Mouse (Mus musculus): ENCODE measurements around the gene Gli3. TPM values are rescaled to one million over a fixed set of nuclear protein-coding genes. Genes with fewer than 3 reads are reported as not detected.
A peak's percentile ranks its signal among the peaks of the same experiment; 100 is the strongest.

The Gli3 gene
- polyA plus RNA-seq, 1 experiment from 2014 or later = 13.5 TPM

- no peak overlapping the region for H3K9ac ChIP-seq (replicated peaks)
- ATAC-seq (replicated peaks) = no peak
Measured at GRCm38 (mm10) chr13:15675480-15675879, 212.4 kb downstream of the Gli3 start.

GRCm38 (mm10) chr13:15677106-15677760, 214.2 kb downstream of the Gli3 start:
- 0 out of 2 replicates have a peak overlapping the region, but pooled peaks have one; percentile 15 for H3K27ac ChIP-seq (replicated peaks)
- H3K27me3 ChIP-seq = no peaks in the 10 kb centered on the region
- no peak overlapping the region for H3K4me2 ChIP-seq (replicated peaks)
- H3K4me1 ChIP-seq = peaks cover 9% of the 10 kb centered on the region; the same call in 1 of the 2 replicates
- H3K9me3 ChIP-seq = no peaks in the 10 kb centered on the region
- H3K36me3 ChIP-seq = no peaks in the 10 kb centered on the region
- 69% methylated on average over 4 of the region's 4 CpGs for WGBS
- peak; percentile 90 for ATAC-seq (replicated peaks)
- no peak overlapping the region for H3K9ac ChIP-seq (replicated peaks)
- H3K4me3 ChIP-seq = no peak overlapping the region

More at GRCm38 (mm10) chr13:15675480-15675879, 212.4 kb downstream of the Gli3 start:
- H3K4me2 ChIP-seq (replicated peaks) = no peak overlapping the region
- H3K4me1 ChIP-seq = peaks cover 9% of the 10 kb centered on the region; the same call in 1 of the 2 replicates
- no peak overlapping the region for H3K4me3 ChIP-seq
- no peaks in the 10 kb centered on the region for H3K9me3 ChIP-seq
- H3K27me3 ChIP-seq = no peaks in the 10 kb centered on the region
- no peak overlapping the region for H3K27ac ChIP-seq (replicated peaks)
- no peaks in the 10 kb centered on the region for H3K36me3 ChIP-seq

- no peak for ATAC-seq (replicated peaks)
- WGBS = 92% methylated on average over 1 of the region's 1 CpGs
- Histone ChIP-seq H3K4me1 (peaks cover 8% of the 10 kb centered on the region; the same call in 1 of the 2 replicates), H3K27me3 (no peaks in the 10 kb centered on the region), H3K4me3 (no peak overlapping the region), H3K27ac (replicated peaks) (no peak overlapping the region), H3K4me2 (replicated peaks) (no peak overlapping the region), H3K9me3 (no peaks in the 10 kb centered on the region), H3K36me3 (no peaks in the 10 kb centered on the region), H3K9ac (replicated peaks) (no peak overlapping the region)
Measured at GRCm38 (mm10) chr13:15681530-15681929, 218.5 kb downstream of the Gli3 start.

GRCm38 (mm10) chr13:15683006-15683405, 220.0 kb downstream of the Gli3 start:
- no peaks in the 10 kb centered on the region for H3K27me3 ChIP-seq
- no peaks in the 10 kb centered on the region for H3K9me3 ChIP-seq
- 68% methylated on average over 1 of the region's 1 CpGs for WGBS
- no peak for ATAC-seq (replicated peaks)
- no peak overlapping the region for H3K4me3 ChIP-seq
- no peak overlapping the region for H3K27ac ChIP-seq (replicated peaks)
- H3K36me3 ChIP-seq = no peaks in the 10 kb centered on the region
- no peak overlapping the region for H3K9ac ChIP-seq (replicated peaks)
- no peaks in the 10 kb centered on the region for H3K4me1 ChIP-seq
- no peak overlapping the region for H3K4me2 ChIP-seq (replicated peaks)

GRCm38 (mm10) chr13:15688074-15688825, 225.2 kb downstream of the Gli3 start:
- Histone ChIP-seq H3K9me3 (no peaks in the 10 kb centered on the region), H3K27me3 (no peaks in the 10 kb centered on the region), H3K36me3 (no peaks in the 10 kb centered on the region), H3K4me2 (replicated peaks) (no peak overlapping the region), H3K4me3 (no peak overlapping the region), H3K27ac (replicated peaks) (no peak overlapping the region), H3K9ac (replicated peaks) (no peak overlapping the region), H3K4me1 (0 out of 2 replicates have a peak, but pooled peaks cover 6% of the 10 kb centered on the region)
- 66% methylated on average over 6 of the region's 6 CpGs for WGBS
- ATAC-seq (replicated peaks) = no peak

- no peak for ATAC-seq (replicated peaks)
- Histone ChIP-seq H3K36me3 (no peaks in the 10 kb centered on the region), H3K27me3 (no peaks in the 10 kb centered on the region), H3K4me2 (replicated peaks) (no peak overlapping the region), H3K4me1 (0 out of 2 replicates have a peak, but pooled peaks cover 6% of the 10 kb centered on the region), H3K9ac (replicated peaks) (no peak overlapping the region), H3K27ac (replicated peaks) (no peak overlapping the region), H3K4me3 (no peak overlapping the region), H3K9me3 (no peaks in the 10 kb centered on the region)
- 82% methylated on average over 5 of the region's 5 CpGs for WGBS
Measured at GRCm38 (mm10) chr13:15688826-15689501, 225.9 kb downstream of the Gli3 start.

- no peaks in the 10 kb centered on the region for H3K36me3 ChIP-seq
- no peaks in the 10 kb centered on the region for H3K27me3 ChIP-seq
- H3K27ac ChIP-seq (replicated peaks) = no peak overlapping the region
- no peak overlapping the region for H3K4me2 ChIP-seq (replicated peaks)
- no peak overlapping the region for H3K4me3 ChIP-seq
- no peak overlapping the region for H3K9ac ChIP-seq (replicated peaks)
- no peak for ATAC-seq (replicated peaks)
- WGBS = 29% methylated on average over 5 of the region's 5 CpGs
- H3K4me1 ChIP-seq = 0 out of 2 replicates have a peak, but pooled peaks cover 6% of the 10 kb centered on the region
- no peaks in the 10 kb centered on the region for H3K9me3 ChIP-seq
Measured at GRCm38 (mm10) chr13:15691751-15692464, 228.9 kb downstream of the Gli3 start.

- H3K9ac ChIP-seq (replicated peaks) = no peak overlapping the region
Measured at GRCm38 (mm10) chr13:15692465-15692809, 229.4 kb downstream of the Gli3 start.

GRCm38 (mm10) chr13:15698284-15698683, 235.2 kb downstream of the Gli3 start:
- 88% methylated on average over 4 of the region's 4 CpGs for WGBS
- no peak overlapping the region for H3K9ac ChIP-seq (replicated peaks)
- H3K9me3 ChIP-seq = no peaks in the 10 kb centered on the region
- H3K4me3 ChIP-seq = no peak overlapping the region
- no peak for ATAC-seq (replicated peaks)
- H3K4me2 ChIP-seq (replicated peaks) = no peak overlapping the region
- H3K27ac ChIP-seq (replicated peaks) = no peak overlapping the region
- no peaks in the 10 kb centered on the region for H3K4me1 ChIP-seq
- H3K27me3 ChIP-seq = no peaks in the 10 kb centered on the region
- H3K36me3 ChIP-seq = no peaks in the 10 kb centered on the region

More at GRCm38 (mm10) chr13:15692465-15692809, 229.4 kb downstream of the Gli3 start:
- no peak overlapping the region for H3K4me2 ChIP-seq (replicated peaks)
- H3K9me3 ChIP-seq = no peaks in the 10 kb centered on the region
- H3K4me1 ChIP-seq = 0 out of 2 replicates have a peak, but pooled peaks cover 6% of the 10 kb centered on the region
- no peaks in the 10 kb centered on the region for H3K36me3 ChIP-seq
- no peak for ATAC-seq (replicated peaks)
- no peak overlapping the region for H3K27ac ChIP-seq (replicated peaks)
- no peak overlapping the region for H3K4me3 ChIP-seq
- no peaks in the 10 kb centered on the region for H3K27me3 ChIP-seq

GRCm38 (mm10) chr13:15699116-15699515, 236.1 kb downstream of the Gli3 start:
- H3K4me2 ChIP-seq (replicated peaks) = no peak overlapping the region
- H3K27me3 ChIP-seq = no peaks in the 10 kb centered on the region
- 92% methylated on average over 6 of the region's 6 CpGs for WGBS
- H3K27ac ChIP-seq (replicated peaks) = no peak overlapping the region
- no peaks in the 10 kb centered on the region for H3K4me1 ChIP-seq
- no peak overlapping the region for H3K4me3 ChIP-seq
- ATAC-seq (replicated peaks) = no peak
- H3K36me3 ChIP-seq = no peaks in the 10 kb centered on the region
- no peaks in the 10 kb centered on the region for H3K9me3 ChIP-seq
- H3K9ac ChIP-seq (replicated peaks) = no peak overlapping the region

- Histone ChIP-seq H3K36me3 (no peaks in the 10 kb centered on the region), H3K4me2 (replicated peaks) (no peak overlapping the region), H3K9me3 (no peaks in the 10 kb centered on the region), H3K9ac (replicated peaks) (no peak overlapping the region), H3K4me3 (no peak overlapping the region), H3K4me1 (peaks cover 26% of the 10 kb centered on the region), H3K27me3 (no peaks in the 10 kb centered on the region), H3K27ac (replicated peaks) (0 out of 2 replicates have a peak overlapping the region, but pooled peaks have one; percentile 12)
- WGBS = 32% methylated on average over 8 of the region's 8 CpGs
- ATAC-seq (replicated peaks) = no peak
Measured at GRCm38 (mm10) chr13:15704669-15705068, 241.6 kb downstream of the Gli3 start.
